Mouse (Mus musculus) heart, embryonic 12.5 days (tissue): Measurements from ENCODE around the gene Reps2. TPM values are rescaled to one million over a fixed set of nuclear protein-coding genes. Genes with fewer than 3 reads are reported as not detected.

Source experiments
- ATAC-seq: fragments of 200-750 bp; cut with Nextera tagmentation; 2 replicates; pipeline ENCODE4 v1.8.0; 2017; ENCODE audit warnings: moderate TSS enrichment, moderate library complexity; ENCODE audit not compliant: insufficient number of reproducible peaks, low FRiP score
- H3K27ac ChIP-seq: fragments of 300-500 bp; sonication (generic); 2 replicates; pipeline ENCODE4 v1.5.1; 2016; ENCODE audit warnings: mild to moderate bottlenecking, moderate library complexity; ENCODE audit not compliant: poor library complexity, severe bottlenecking
- H3K27me3 ChIP-seq: fragments of 300-500 bp; sonication (generic); replicated peaks from 2 replicates; pipeline ENCODE4 v1.6.1; 2016; ENCODE audit warnings: mild to moderate bottlenecking, moderate library complexity
- H3K36me3 ChIP-seq: fragments of 300-500 bp; sonication (generic); 2 replicates; pipeline ENCODE4 v1.6.1; 2016; ENCODE audit warnings: mild to moderate bottlenecking, moderate library complexity
- H3K4me1 ChIP-seq: fragments of 300-500 bp; sonication (generic); replicated peaks from 2 replicates; pipeline ENCODE4 v1.6.1; 2016; ENCODE audit warnings: mild to moderate bottlenecking
- H3K4me2 ChIP-seq: fragments of 300-500 bp; sonication (generic); 2 replicates; pipeline ENCODE4 v1.6.1; 2016; ENCODE audit warnings: mild to moderate bottlenecking, moderate library complexity
- H3K4me3 ChIP-seq: fragments of 300-500 bp; sonication (generic); 2 replicates; pipeline ENCODE4 v1.5.1; 2016; ENCODE audit warnings: mild to moderate bottlenecking
- H3K9ac ChIP-seq: fragments of 300-500 bp; sonication (generic); 2 replicates; pipeline ENCODE4 v1.6.1; 2016; ENCODE audit warnings: mild to moderate bottlenecking, moderate library complexity
- H3K9me3 ChIP-seq: fragments of 300-500 bp; sonication (generic); replicated peaks from 2 replicates; pipeline ENCODE4 v1.6.1; 2016; ENCODE audit warnings: mild to moderate bottlenecking, moderate library complexity
- WGBS: fragments of 180-500 bp; shearing (Covaris S2); methylation state at CpG from one replicate; pipeline ENCODE4 v1.1.7; 2016; 5-methylcytosine and 5-hydroxymethylcytosine counted together
- polyA plus RNA-seq: library from polyadenylated mRNA; unstranded; fragments of >200 nt; fragmentation: Nextera tagmentation; extraction: Ambion mirVana; gene quantifications from 2 replicates; pipeline ENCODE4 v1.2.1, GENCODE M21; 2016

Reps2 gene
- polyA plus RNA-seq, 1 experiment from 2014 or later: 0.52 TPM

GRCm38 (mm10) chrX:162589173-162589805 lies 54.2 kb downstream of the Reps2 start:
- Histone ChIP-seq H3K4me1 (no peaks in the 10 kb centered on the region), H3K27me3 (no peaks in the 10 kb centered on the region), H3K9me3 (no peaks in the 10 kb centered on the region), H3K9ac (no peak overlapping the region), H3K4me2 (no peak overlapping the region), H3K36me3 (no peaks in the 10 kb centered on the region), H3K4me3 (no peak overlapping the region), H3K27ac (no peak overlapping the region)
- ATAC-seq: no peak
- WGBS: 79% methylated on average over 3 of the region's 3 CpGs

GRCm38 (mm10) chrX:162584349-162584748 lies 59.1 kb downstream of the Reps2 start:
- ATAC-seq: no peak
- 69% methylated on average over 3 of the region's 3 CpGs for WGBS

GRCm38 (mm10) chrX:162580521-162580920 lies 62.9 kb downstream of the Reps2 start:
- H3K27ac ChIP-seq: no peak overlapping the region
- H3K4me2 ChIP-seq: no peak overlapping the region
- H3K9me3 ChIP-seq: no peaks in the 10 kb centered on the region
- H3K4me1 ChIP-seq: no peaks in the 10 kb centered on the region
- no peaks in the 10 kb centered on the region; the same call in 1 of the 2 replicates for H3K27me3 ChIP-seq
- ATAC-seq: no peak
- H3K4me3 ChIP-seq: no peak overlapping the region
- H3K9ac ChIP-seq: no peak overlapping the region
- no peaks in the 10 kb centered on the region for H3K36me3 ChIP-seq
- 84% methylated on average over 3 of the region's 3 CpGs for WGBS

More at GRCm38 (mm10) chrX:162584349-162584748, 59.1 kb downstream of the Reps2 start:
- Histone ChIP-seq H3K4me2 (no peak overlapping the region), H3K27me3 (no peaks in the 10 kb centered on the region; the same call in 1 of the 2 replicates), H3K9ac (no peak overlapping the region), H3K4me1 (no peaks in the 10 kb centered on the region), H3K9me3 (no peaks in the 10 kb centered on the region), H3K27ac (no peak overlapping the region), H3K4me3 (no peak overlapping the region), H3K36me3 (no peaks in the 10 kb centered on the region)

GRCm38 (mm10) chrX:162568439-162568838 lies 75.0 kb downstream of the Reps2 start:
- H3K36me3 ChIP-seq: no peaks in the 10 kb centered on the region
- no peak for ATAC-seq
- 64% methylated on average over 2 of the region's 2 CpGs for WGBS
- H3K27ac ChIP-seq: no peak overlapping the region
- no peak overlapping the region for H3K9ac ChIP-seq
- no peak overlapping the region for H3K4me2 ChIP-seq
- no peaks in the 10 kb centered on the region for H3K4me1 ChIP-seq
- no peaks in the 10 kb centered on the region for H3K9me3 ChIP-seq
- H3K4me3 ChIP-seq: no peak overlapping the region
- H3K27me3 ChIP-seq: no peaks in the 10 kb centered on the region

GRCm38 (mm10) chrX:162565501-162565900 lies 77.9 kb downstream of the Reps2 start:
- Histone ChIP-seq H3K36me3 (no peaks in the 10 kb centered on the region), H3K9me3 (no peaks in the 10 kb centered on the region), H3K4me2 (no peak overlapping the region), H3K4me1 (no peaks in the 10 kb centered on the region), H3K27me3 (peaks cover 3% of the 10 kb centered on the region; the same call in 1 of the 2 replicates), H3K9ac (no peak overlapping the region), H3K4me3 (no peak overlapping the region), H3K27ac (no peak overlapping the region)
- WGBS: 81% methylated on average over 4 of the region's 4 CpGs
- ATAC-seq: no peak

GRCm38 (mm10) chrX:162556459-162556841 lies 87.0 kb downstream of the Reps2 start:
- Histone ChIP-seq H3K4me2 (no peak overlapping the region), H3K4me1 (no peaks in the 10 kb centered on the region), H3K9me3 (no peaks in the 10 kb centered on the region), H3K36me3 (no peaks in the 10 kb centered on the region), H3K9ac (no peak overlapping the region), H3K27ac (no peak overlapping the region), H3K4me3 (no peak overlapping the region), H3K27me3 (peaks cover 1% of the 10 kb centered on the region; the same call in 1 of the 2 replicates)
- WGBS: 42% methylated on average over 6 of the region's 6 CpGs
- ATAC-seq: no peak

- no peaks in the 10 kb centered on the region for H3K36me3 ChIP-seq
- 76% methylated on average over 1 of the region's 1 CpGs for WGBS
- no peak overlapping the region for H3K4me2 ChIP-seq
- H3K9me3 ChIP-seq: no peaks in the 10 kb centered on the region
- H3K27ac ChIP-seq: no peak overlapping the region
- ATAC-seq: no peak
- H3K27me3 ChIP-seq: no peaks in the 10 kb centered on the region
- no peak overlapping the region for H3K4me3 ChIP-seq
- H3K9ac ChIP-seq: no peak overlapping the region
- no peaks in the 10 kb centered on the region for H3K4me1 ChIP-seq
These were observed 87.6 kb downstream of the Reps2 start for GRCm38 (mm10) chrX:162555729-162556458.

- H3K27me3 ChIP-seq: no peaks in the 10 kb centered on the region
- H3K9ac ChIP-seq: no peak overlapping the region
- no peaks in the 10 kb centered on the region for H3K9me3 ChIP-seq
- H3K36me3 ChIP-seq: no peaks in the 10 kb centered on the region
- H3K4me2 ChIP-seq: no peak overlapping the region
- no peak overlapping the region for H3K27ac ChIP-seq
- WGBS: 62% methylated on average over 3 of the region's 3 CpGs
- H3K4me3 ChIP-seq: no peak overlapping the region
- no peaks in the 10 kb centered on the region for H3K4me1 ChIP-seq
- ATAC-seq: no peak
These were observed 88.9 kb downstream of the Reps2 start for GRCm38 (mm10) chrX:162554513-162554912.

- Histone ChIP-seq H3K9ac (no peak overlapping the region), H3K27ac (no peak overlapping the region), H3K4me2 (no peak overlapping the region), H3K4me1 (no peaks in the 10 kb centered on the region), H3K9me3 (no peaks in the 10 kb centered on the region), H3K36me3 (no peaks in the 10 kb centered on the region), H3K27me3 (no peaks in the 10 kb centered on the region), H3K4me3 (no peak overlapping the region)
- no peak for ATAC-seq
- WGBS: 51% methylated on average over 8 of the region's 8 CpGs
These were observed 91.1 kb downstream of the Reps2 start for GRCm38 (mm10) chrX:162552383-162552782.

GRCm38 (mm10) chrX:162545037-162545436 lies 98.4 kb downstream of the Reps2 start:
- H3K9ac ChIP-seq: no peak overlapping the region
- H3K4me3 ChIP-seq: no peak overlapping the region
- H3K4me2 ChIP-seq: no peak overlapping the region
- no peak for ATAC-seq
- no peaks in the 10 kb centered on the region for H3K36me3 ChIP-seq
- H3K9me3 ChIP-seq: no peaks in the 10 kb centered on the region
- H3K4me1 ChIP-seq: no peaks in the 10 kb centered on the region
- no peaks in the 10 kb centered on the region for H3K27me3 ChIP-seq
- no peak overlapping the region for H3K27ac ChIP-seq

- no peaks in the 10 kb centered on the region for H3K36me3 ChIP-seq
- no peak for ATAC-seq
- H3K27me3 ChIP-seq: no peaks in the 10 kb centered on the region
- no peak overlapping the region for H3K27ac ChIP-seq
- H3K4me2 ChIP-seq: no peak overlapping the region
- H3K4me3 ChIP-seq: no peak overlapping the region
- 43% methylated on average over 1 of the region's 1 CpGs for WGBS
- no peak overlapping the region for H3K9ac ChIP-seq
- H3K4me1 ChIP-seq: no peaks in the 10 kb centered on the region
- no peaks in the 10 kb centered on the region for H3K9me3 ChIP-seq
These were observed 100.7 kb downstream of the Reps2 start for GRCm38 (mm10) chrX:162542576-162543227.
